Mouse (Mus musculus) left cerebral cortex, adult 2 months (tissue): Measurements from ENCODE around the gene Haus6. TPM values are rescaled to one million over a fixed set of nuclear protein-coding genes. Genes with fewer than 3 reads are reported as not detected.

Experiments
- DNase-seq, 2 experiments: peaks; one replicate each; pipeline ENCODE4 v3.0.0; 2021 to 2022; ENCODE audit warnings: low spot score in 2 of 2, mixed read lengths in 1 of 2; ENCODE audit errors: extremely low spot score in 1 of 2
- H3K27ac ChIP-seq: fragments of 200-600 bp; 2 replicates; pipeline ENCODE4 v1.8.1; 2022
- H3K4me3 ChIP-seq: fragments of 200-600 bp; 2 replicates; pipeline ENCODE4 v1.8.1; 2022
- CTCF ChIP-seq: fragments of 200-600 bp; IDR thresholded peaks from 2 replicates; pipeline ENCODE4 v1.8.1; 2022; ENCODE audit warnings: antibody characterized with exemption, mild to moderate bottlenecking, moderate library complexity
- intact Hi-C: fragments of 180-260 bp; cut with DNase I; formaldehyde crosslinking; loops from one replicate; pipeline ENCODE4 v1.15.1; 2025
- total RNA-seq, 2 experiments: library from RNA; stranded (reverse); gene quantifications; 2 replicates each; pipeline ENCODE4 v1.2.3; 2021

The Haus6 gene
- total RNA-seq, 2 experiments from 2014 or later: 9.5 to 10.0 TPM

DNA sequence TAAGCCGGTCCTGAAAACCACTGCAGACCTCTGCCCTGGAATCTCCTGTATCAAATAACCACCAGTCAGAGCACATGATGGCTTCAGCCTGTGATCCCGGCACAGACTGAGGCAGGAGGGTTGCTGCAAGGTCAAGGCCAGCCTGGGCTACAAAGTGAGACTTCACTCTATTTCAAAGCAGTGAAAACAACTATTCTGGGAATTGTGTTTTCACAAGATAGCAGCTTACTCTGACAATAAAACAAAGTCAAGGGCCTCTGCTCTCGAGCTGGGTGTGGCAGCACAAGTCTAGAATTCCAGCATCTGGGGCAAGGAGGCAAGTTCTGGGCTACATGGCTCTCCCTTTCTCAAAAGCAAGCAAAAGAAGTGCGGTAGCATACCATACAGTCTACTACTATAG, 52.8 kb downstream of the Haus6 start:
- Histone ChIP-seq H3K4me3 (no peak overlapping the region), H3K27ac (no peak overlapping the region)
- no peak for DNase-seq
- no peak for TF ChIP-seq CTCF
- intact Hi-C loops: loop anchor here (5.0 to 10.0 kb wide), 2 partner anchors 1164 to 1397 kb away; no protein-coding TSS in a partner anchor

DNA sequence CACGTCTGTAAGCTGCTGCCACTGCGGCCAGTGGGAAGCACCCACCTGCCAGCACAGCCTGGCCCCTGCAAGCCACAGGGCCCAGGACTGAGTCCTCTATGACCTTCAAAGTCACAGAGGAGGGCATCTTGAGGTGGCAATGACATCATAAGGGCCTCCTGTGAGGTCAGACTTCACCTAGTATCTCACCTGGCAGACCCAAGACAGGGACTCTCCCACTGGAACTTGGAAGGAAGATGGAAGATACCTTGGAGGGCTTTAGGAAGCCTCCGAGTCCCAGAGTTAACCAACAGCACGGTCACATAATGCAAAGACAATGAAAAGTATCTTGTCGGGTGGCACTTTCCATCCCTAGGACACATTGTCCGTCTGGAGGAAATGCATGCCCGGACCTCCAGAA, 53.6 kb downstream of the Haus6 start, which contains the start of gene Saxo1:
Saxo1 (minus strand) TSS at position 101 of the 400 bp plus-strand sequence.
- no peak for DNase-seq
- no peak for TF ChIP-seq CTCF
- intact Hi-C loops: loop anchor here (5.0 to 10.0 kb wide), 2 partner anchors 1163 to 1396 kb away; no protein-coding TSS in a partner anchor
- Histone ChIP-seq H3K4me3 (no peak within 1 kb of the TSS), H3K27ac (no peak within 1 kb of the TSS)

DNA sequence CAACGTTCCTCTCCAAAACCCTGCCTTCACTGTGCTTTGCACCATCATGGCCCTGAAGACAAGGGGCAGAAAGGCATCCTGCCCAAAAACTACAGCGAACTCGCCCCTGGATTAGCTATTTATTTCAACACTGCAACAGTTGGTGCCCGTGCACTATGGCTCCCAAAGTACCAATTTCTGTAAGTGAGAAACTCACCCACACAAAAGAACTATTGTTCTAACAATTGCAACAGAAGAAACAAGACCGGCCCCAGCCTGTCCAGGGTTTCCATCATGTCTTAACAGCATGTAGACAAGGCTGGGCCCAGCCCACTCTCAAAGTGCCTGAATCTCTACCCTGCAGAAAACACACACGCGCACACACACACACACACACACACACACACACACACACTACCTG, 54.5 kb downstream of the Haus6 start:
- Histone ChIP-seq H3K4me3 (no peak overlapping the region), H3K27ac (no peak overlapping the region)
- DNase-seq: no peak
- no peak for TF ChIP-seq CTCF
- intact Hi-C loops: loop anchor here (5.0 to 10.0 kb wide), 2 partner anchors 1163 to 1395 kb away; no protein-coding TSS in a partner anchor

DNA sequence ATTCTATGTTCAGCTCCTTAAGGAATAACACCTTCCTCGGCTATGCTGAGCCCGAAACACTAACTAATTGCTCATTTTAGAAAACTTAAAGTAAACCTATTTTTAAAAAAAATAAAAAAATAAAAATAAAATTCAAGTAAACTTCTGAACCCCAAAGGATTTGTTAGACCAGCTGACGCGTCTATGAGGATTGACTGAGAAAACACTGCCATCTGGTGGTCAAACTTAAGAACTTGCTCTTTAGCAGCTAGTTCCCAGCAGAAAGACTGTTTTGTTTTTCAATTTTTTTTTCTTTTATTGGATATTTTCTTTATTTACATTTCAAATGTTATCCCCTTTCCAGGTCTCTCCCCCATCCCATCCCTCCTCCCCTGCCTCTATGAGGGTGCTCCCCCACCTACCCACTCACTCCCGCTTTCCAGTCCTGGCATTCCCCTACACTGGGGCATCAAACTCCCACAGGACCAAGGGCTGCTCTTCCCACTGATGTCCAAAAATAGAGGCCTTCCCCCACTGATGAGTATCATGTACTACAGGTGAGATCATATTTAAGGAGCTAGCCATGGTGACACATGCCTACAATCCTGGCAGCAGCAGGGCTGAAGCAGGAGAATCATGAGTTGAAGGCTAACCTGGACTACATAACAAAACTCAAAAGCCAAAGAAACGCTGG, 56.7 kb downstream of the Haus6 start:
- TF ChIP-seq CTCF: peak; percentile 74
- intact Hi-C loops: loop anchor here (2.0 to 10.0 kb wide), 3 partner anchors 724 to 1393 kb away; no protein-coding TSS in a partner anchor
- no peak overlapping the region for H3K4me3 ChIP-seq
- no peak for DNase-seq
- H3K27ac ChIP-seq: no peak overlapping the region

- TF ChIP-seq CTCF: no peak
- DNase-seq: no peak
- intact Hi-C loops: loop anchor here (10.0 kb wide), 1 partner anchor 524 kb away; no protein-coding TSS in a partner anchor
- Histone ChIP-seq H3K27ac (no peak overlapping the region), H3K4me3 (no peak overlapping the region)
These were observed 63.5 kb downstream of the Haus6 start for GRCm38 (mm10) chr4:86548332-86548731.

GRCm38 (mm10) chr4:86545615-86546014, 66.2 kb downstream of the Haus6 start:
- intact Hi-C loops: loop anchor here (1.0 to 10.0 kb wide), 2 partner anchors 521 to 715 kb away; no protein-coding TSS in a partner anchor

DNA sequence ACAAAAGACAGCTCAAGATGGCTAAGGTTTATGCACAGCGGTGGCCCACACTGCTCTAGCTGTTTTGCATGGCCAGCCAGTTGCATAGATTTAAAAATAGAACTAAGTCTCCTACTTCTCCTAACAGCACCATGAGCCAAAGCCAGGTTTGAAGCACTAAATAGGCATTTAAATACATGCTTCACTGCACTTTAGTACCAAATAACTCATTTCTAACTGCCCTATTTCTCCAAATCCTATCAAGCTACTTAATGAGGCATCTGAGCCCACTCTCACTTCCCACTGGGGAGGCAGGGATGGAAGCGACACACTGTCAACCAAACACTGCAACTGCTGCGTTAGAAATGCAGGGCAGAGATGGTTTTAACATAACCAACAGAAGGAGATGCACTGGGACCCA, 67.9 kb downstream of the Haus6 start:
- DNase-seq: no peak
- Histone ChIP-seq H3K27ac (no peak overlapping the region), H3K4me3 (no peak overlapping the region)
- no peak for TF ChIP-seq CTCF
- intact Hi-C loops: loop anchor here (10.0 kb wide), 1 partner anchor 519 kb away; no protein-coding TSS in a partner anchor

More at GRCm38 (mm10) chr4:86545615-86546014, 66.2 kb downstream of the Haus6 start:
- H3K27ac ChIP-seq: no peak overlapping the region
- TF ChIP-seq CTCF: peak; percentile 74
- no peak overlapping the region for H3K4me3 ChIP-seq
- DNase-seq: no peak

DNA sequence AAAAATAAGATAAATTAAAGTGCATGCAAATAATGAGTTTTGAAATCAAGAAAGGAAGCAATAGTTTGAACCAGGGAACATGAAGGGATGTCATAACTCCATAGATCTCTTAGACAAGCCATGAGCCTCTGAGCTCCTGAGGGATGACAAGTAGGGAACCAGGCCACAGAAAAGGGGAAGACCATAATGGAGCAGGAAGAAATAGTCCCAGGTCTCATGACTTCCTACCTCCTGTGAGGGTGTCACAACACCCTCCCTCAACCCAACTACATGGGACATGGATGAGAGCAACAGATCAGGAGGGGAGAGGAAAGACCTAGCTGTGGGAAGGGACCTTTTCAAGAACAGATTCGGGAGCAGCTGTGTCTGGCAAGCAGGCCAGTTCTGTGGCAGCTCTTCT, 70.3 kb downstream of the Haus6 start:
- H3K27ac ChIP-seq: no peak overlapping the region
- intact Hi-C loops: loop anchor here (10.0 kb wide), 1 partner anchor 517 kb away; no protein-coding TSS in a partner anchor
- TF ChIP-seq CTCF: no peak
- no peak for DNase-seq
- no peak overlapping the region for H3K4me3 ChIP-seq

GRCm38 (mm10) chr4:86538936-86539335, 72.9 kb downstream of the Haus6 start:
- Histone ChIP-seq H3K4me3 (no peak overlapping the region), H3K27ac (no peak overlapping the region)
- TF ChIP-seq CTCF: no peak
- intact Hi-C loops: no loop called here
- DNase-seq: peak in 1 of 2 experiments; percentile 6

DNA sequence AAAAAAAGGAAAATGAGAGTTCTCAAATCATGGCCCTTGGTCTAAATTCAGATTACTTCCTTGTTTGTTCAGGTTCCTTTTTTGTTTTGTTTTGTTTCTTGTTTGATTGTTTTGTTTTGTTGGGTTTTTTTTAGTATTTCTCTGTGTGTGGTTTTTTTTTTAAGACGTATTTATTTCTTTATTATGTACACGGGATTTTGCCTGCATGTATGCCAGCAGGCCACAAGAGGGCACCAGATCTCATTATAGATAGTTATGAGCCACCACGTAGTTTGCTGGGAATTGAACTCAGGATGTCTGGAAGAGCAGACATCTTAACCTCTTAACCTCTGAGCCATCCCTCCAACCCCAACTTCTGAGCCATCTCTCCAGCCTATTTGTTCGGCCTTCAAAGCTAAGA, 73.9 kb downstream of the Haus6 start:
- peak; percentile 72 for TF ChIP-seq CTCF
- Histone ChIP-seq H3K27ac (no peak overlapping the region), H3K4me3 (no peak overlapping the region)
- DNase-seq: peak in 1 of 2 experiments; percentile 12
- intact Hi-C loops: no loop called here

- no peak for DNase-seq
- no peak for TF ChIP-seq CTCF
- Histone ChIP-seq H3K4me3 (no peak overlapping the region), H3K27ac (no peak overlapping the region)
- intact Hi-C loops: no loop called here
These were observed 77.8 kb downstream of the Haus6 start for GRCm38 (mm10) chr4:86534091-86534481.

DNA sequence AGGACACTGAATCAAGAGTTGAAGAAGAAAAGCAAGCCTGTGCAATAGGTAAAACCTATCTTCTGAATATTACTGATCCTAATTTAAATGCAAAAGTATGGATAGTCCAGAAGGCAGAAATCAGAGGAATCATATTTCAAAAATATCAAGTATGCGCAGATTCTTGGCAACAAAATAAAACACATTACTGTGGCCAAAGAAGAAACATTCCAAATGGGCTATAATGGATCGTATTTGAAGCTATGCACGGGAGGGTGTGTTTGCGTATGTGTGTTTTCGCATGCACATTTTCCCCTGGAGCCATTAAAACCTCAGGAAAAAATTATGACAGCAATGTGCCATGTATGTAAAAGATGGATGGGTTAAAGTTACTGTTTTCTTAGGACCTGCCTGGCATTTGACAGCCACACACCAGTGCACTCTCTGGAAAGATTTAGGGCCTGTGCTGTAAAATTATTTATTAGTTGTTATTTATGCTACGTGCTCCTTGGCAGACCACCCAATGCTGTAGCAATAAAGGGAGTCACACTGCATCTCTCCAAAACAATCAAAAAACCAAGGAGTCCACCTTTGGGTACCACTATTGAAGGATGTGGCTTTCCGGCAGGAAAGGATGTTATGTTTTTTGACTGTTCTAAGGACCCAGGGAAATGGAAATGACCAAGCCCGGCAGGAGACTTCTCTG, 78.3 kb downstream of the Haus6 start:
- intact Hi-C loops: no loop called here
- no peak for DNase-seq
- no peak overlapping the region for H3K4me3 ChIP-seq
- no peak for TF ChIP-seq CTCF
- H3K27ac ChIP-seq: no peak overlapping the region
